Mouse (Mus musculus) heart, embryonic 14.5 days (tissue): ENCODE results near the gene Eva1b. TPM values are rescaled to one million over a fixed set of nuclear protein-coding genes. Genes with fewer than 3 reads are reported as not detected.
"Not testable (repeated sequence)": the region's sequence is repeated elsewhere in the genome, so short reads cannot be mapped to it uniquely, and the experiment has no call there.

Experiments
- ATAC-seq: fragments of 200-750 bp; cut with Nextera tagmentation; 2 replicates; pipeline ENCODE4 v1.8.0; 2017; ENCODE audit warnings: low read depth, moderate TSS enrichment; ENCODE audit not compliant: insufficient number of reproducible peaks, insufficient read depth, low FRiP score
- H3K27ac ChIP-seq, 2 experiments: fragments of 200-500 bp in 1 of 2; fragments of 300-500 bp in 1 of 2; sonication (generic) in 1 of 2; replicated peaks in 1 of 2; 2 replicates each; pipeline ENCODE4 v1.5.1; 2012 to 2014; ENCODE audit warnings: low read depth in 2 of 2, low read length in 2 of 2, control low read depth in 1 of 2, mild to moderate bottlenecking in 1 of 2, mixed read lengths in 1 of 2; ENCODE audit not compliant: control insufficient read depth in 1 of 2, insufficient read depth in 1 of 2
- H3K27me3 ChIP-seq: fragments of 300-500 bp; sonication (generic); 2 replicates; pipeline ENCODE4 v1.6.1; 2014; ENCODE audit warnings: mild to moderate bottlenecking, low read length, control low read depth; ENCODE audit not compliant: control insufficient read depth, insufficient read depth
- H3K36me3 ChIP-seq: fragments of 300-500 bp; sonication (generic); 2 replicates; pipeline ENCODE4 v1.6.1; 2014; ENCODE audit warnings: mild to moderate bottlenecking, control low read depth, low read length, mixed read lengths; ENCODE audit not compliant: control insufficient read depth, insufficient read depth
- H3K4me1 ChIP-seq, 2 experiments: fragments of 200-500 bp in 1 of 2; fragments of 300-500 bp in 1 of 2; sonication (generic) in 1 of 2; 2 replicates each; pipeline ENCODE4 v1.6.1; 2012 to 2014; ENCODE audit warnings: low read length in 2 of 2, control low read depth in 1 of 2, mixed read lengths in 1 of 2; ENCODE audit not compliant: control insufficient read depth in 2 of 2, insufficient read depth in 2 of 2
- H3K4me2 ChIP-seq: fragments of 300-500 bp; sonication (generic); 2 replicates; pipeline ENCODE4 v1.6.1; 2014; ENCODE audit warnings: mild to moderate bottlenecking, low read length
- H3K4me3 ChIP-seq, 2 experiments: fragments of 200-500 bp in 1 of 2; fragments of 300-500 bp in 1 of 2; sonication (generic) in 1 of 2; 2 replicates each; pipeline ENCODE4 v1.5.1; 2012 to 2014; ENCODE audit warnings: low read length in 2 of 2, mild to moderate bottlenecking in 2 of 2, control low read depth in 1 of 2, low read depth in 1 of 2, moderate library complexity in 1 of 2; ENCODE audit not compliant: control insufficient read depth in 1 of 2, insufficient read depth in 1 of 2
- H3K9ac ChIP-seq: fragments of 300-500 bp; sonication (generic); 2 replicates; pipeline ENCODE4 v1.6.1; 2014; ENCODE audit warnings: mild to moderate bottlenecking, low read length
- H3K9me3 ChIP-seq: fragments of 300-500 bp; sonication (generic); 2 replicates; pipeline ENCODE4 v1.6.1; 2016; ENCODE audit warnings: low read length, control low read depth; ENCODE audit not compliant: control insufficient read depth
- WGBS: fragments of 180-500 bp; shearing (Covaris S2); extraction: QIAGEN DNeasy Blood & Tissue Kit; methylation state at CpG from one replicate; pipeline ENCODE4 v1.1.7; 2014; 5-methylcytosine and 5-hydroxymethylcytosine counted together
- polyA plus RNA-seq: library from polyadenylated mRNA; unstranded; fragments of >200 nt; fragmentation: Nextera tagmentation; extraction: Ambion mirVana; gene quantifications from 2 replicates; pipeline ENCODE4 v1.2.1, GENCODE M21; 2014

Eva1b gene
- polyA plus RNA-seq, 1 experiment from 2014 or later: 33.9 TPM

DNA sequence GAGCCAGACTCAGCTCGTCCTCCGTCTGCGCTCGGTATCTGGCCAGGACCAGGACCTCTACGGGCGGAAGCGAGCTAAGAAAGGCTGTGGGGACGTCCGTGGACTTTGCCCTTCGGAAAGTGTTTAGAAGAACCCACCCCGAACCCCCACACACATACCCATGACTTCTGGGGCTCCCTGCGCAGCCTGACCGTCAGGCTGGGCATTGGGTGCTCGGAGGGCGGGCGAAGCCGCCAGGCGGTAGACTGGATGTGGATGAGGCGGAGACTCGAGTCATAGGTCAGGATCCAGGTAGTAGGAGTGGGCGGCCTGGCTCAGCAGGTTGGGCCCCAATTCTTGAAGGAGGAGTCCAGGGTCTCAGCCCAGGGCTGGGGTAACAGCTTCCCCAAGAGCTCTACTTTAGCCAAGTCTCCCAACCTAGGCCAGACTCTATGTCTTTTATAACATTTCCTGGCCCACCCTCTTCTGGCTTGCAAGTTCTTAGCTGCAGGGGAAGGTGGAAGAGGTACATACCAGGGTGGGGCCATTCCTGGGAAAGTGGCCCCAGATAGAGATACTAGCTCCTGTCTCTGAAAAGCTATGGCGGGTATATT, 15.6 kb downstream of the Eva1b start, which contains the start of gene Sh3d21:
Gene Sh3d21, minus strand, starts transcription at position 425 of the 593 bp plus-strand sequence.
- Histone ChIP-seq H3K9ac (peak within 1 kb of the TSS; percentile 84), H3K4me3 (peak within 1 kb of the TSS; percentile 55), H3K4me2 (peak within 1 kb of the TSS; percentile 93), H3K4me1 (peaks cover 7 to 17% of the 10 kb centered on the region in 2 experiments), H3K27me3 (no peaks in the 10 kb centered on the region), H3K27ac (peak within 1 kb of the TSS; percentile 24 to 68), H3K36me3 (peaks cover 29% of the 10 kb centered on the region), H3K9me3 (no peaks in the 10 kb centered on the region)
- WGBS: 4% methylated on average over 22 of the region's 22 CpGs
- ATAC-seq: peak; percentile 53

DNA sequence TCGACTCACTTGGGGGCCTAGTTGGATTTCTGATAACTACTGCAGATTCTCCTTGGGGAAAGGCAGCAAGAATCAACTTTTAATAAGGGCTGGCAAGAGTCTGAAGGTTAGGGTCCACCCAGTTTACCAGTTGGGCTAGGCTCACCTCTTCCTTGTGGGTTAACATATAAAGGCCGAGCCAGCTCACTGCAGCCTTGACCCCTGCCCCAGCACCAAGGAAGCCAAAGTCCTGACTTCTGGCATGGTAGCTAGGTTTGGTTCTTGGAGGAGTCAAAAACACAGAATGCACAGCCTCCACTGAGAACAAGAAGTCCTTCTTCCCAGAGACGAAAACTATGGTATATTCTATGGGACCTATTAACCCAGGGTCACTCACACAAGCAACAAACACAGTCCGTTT, 16.1 kb downstream of the Eva1b start:
- H3K36me3 ChIP-seq: peaks cover 35% of the 10 kb centered on the region
- no peak overlapping the region for H3K9ac ChIP-seq
- H3K9me3 ChIP-seq: no peaks in the 10 kb centered on the region
- H3K27me3 ChIP-seq: no peaks in the 10 kb centered on the region
- peak overlapping the region; percentile 93 for H3K4me2 ChIP-seq
- peaks cover 7 to 17% of the 10 kb centered on the region in 2 experiments for H3K4me1 ChIP-seq
- no peak for ATAC-seq
- H3K27ac ChIP-seq: peak overlapping the region in 1 of 2 experiments; percentile 53; a peak in 2 of 4 replicates
- no peak overlapping the region for H3K4me3 ChIP-seq
- 64% methylated on average over 4 of the region's 4 CpGs for WGBS

DNA sequence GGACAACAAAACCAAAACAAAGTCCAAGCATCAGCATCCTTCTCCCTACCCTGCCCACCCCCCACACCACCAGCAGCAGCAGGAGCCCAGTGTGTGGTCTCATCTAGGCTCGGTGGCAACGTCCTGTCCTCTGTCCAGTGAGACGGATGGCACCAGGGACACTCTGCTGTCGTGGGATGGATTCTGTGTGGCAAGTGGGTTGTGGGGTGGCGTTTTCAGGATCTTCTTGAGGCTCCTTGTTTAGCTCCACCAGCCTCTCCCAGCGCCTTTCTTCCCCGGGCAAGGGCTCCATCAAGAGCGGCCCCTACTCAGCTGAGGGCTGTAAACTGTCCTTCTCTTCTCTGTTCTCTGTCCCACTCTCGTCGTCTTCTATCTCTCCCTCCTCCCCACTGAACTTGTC, 17.5 kb downstream of the Eva1b start:
- H3K4me2 ChIP-seq, H3K9ac ChIP-seq, H3K27ac ChIP-seq, H3K4me3 ChIP-seq, ATAC-seq, H3K27me3 ChIP-seq, H3K9me3 ChIP-seq: not testable (repeated sequence)
- 76% methylated on average over 8 of the region's 10 CpGs for WGBS
- Histone ChIP-seq H3K4me1 (peaks cover 7 to 17% of the 10 kb centered on the region in 2 experiments), H3K36me3 (peaks cover 49% of the 10 kb centered on the region)

DNA sequence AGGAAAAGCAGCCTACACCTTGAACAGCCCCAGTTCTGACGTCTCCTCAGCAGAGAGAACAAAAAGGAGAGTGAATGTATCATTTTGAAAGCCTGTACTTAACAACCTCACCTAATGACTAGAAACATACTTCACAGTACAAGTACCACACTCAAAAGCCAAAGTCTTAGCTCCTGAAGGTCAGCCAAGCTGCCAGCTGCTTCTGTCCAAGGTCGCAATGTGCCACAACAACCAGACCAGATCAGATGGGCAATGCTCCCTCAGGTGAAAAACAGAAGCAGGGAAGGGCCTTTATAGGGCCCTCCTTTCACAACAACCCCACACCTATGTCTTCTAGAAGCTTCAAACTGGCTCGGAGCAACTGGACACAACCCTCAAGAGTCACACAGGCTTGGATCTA, 18.5 kb downstream of the Eva1b start:
- H3K27me3 ChIP-seq: no peaks in the 10 kb centered on the region
- H3K9me3 ChIP-seq: no peaks in the 10 kb centered on the region
- 51% methylated on average over 3 of the region's 3 CpGs for whole genome bisulfite sequencing
- H3K4me3 ChIP-seq: no peak overlapping the region
- peak overlapping the region; percentile 59 to 78 for H3K27ac ChIP-seq
- 0 out of 2 replicates have a peak overlapping the region, but pooled peaks have one; percentile 36 for H3K9ac ChIP-seq
- H3K4me2 ChIP-seq: no peak overlapping the region
- no peak for ATAC-seq
- H3K36me3 ChIP-seq: peaks cover 59% of the 10 kb centered on the region
- peaks cover 7 to 17% of the 10 kb centered on the region in 2 experiments for H3K4me1 ChIP-seq

DNA sequence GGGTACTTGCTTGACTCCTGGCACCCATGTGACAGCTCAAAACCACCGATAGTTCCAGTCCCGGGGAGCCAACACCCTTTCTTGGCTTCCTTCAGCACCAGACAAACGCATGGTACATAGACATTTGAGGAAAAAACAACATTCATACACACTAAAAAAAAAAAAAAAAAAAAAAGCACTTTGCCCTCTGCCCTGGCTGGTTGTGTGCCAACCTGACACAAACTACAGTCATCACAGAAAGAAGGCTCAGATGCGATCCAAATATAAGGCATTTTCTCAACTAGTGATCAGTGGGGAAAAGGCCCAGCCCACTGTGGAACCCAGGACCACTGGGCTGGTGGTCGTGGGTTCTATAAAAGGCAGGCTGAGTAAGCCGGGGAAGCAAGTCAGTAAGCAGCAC, 21.3 kb downstream of the Eva1b start:
- peaks cover 86% of the 10 kb centered on the region for H3K36me3 ChIP-seq
- H3K4me1 ChIP-seq: peaks cover 3 to 9% of the 10 kb centered on the region in 2 experiments; a peak in 3 of 4 replicates
- no peaks in the 10 kb centered on the region for H3K27me3 ChIP-seq
- no peaks in the 10 kb centered on the region for H3K9me3 ChIP-seq
- H3K4me2 ChIP-seq: no peak overlapping the region
- H3K9ac ChIP-seq: no peak overlapping the region
- ATAC-seq: no peak
- H3K27ac ChIP-seq: no peak overlapping the region
- no peak overlapping the region for H3K4me3 ChIP-seq
- whole genome bisulfite sequencing: 81% methylated on average over 6 of the region's 6 CpGs

DNA sequence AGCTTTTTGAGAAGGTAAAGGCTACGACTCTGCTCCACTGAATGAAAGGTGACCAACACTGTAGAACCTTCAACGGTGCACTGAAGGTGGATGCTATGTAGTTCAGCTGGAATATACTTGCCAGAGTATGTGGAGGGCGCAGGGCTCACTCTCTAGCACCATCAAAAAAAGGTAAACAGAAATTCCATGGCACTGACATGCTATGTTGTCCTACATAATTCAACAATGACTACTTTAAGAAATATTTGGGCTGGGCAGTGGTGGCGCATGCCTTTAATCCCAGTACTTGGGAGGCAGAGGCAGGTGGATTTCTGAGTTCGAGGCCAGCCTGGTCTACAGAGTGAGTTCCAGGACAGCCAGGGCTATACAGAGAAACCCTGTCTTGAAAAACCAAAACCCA, 23.2 kb downstream of the Eva1b start:
- peaks cover 100% of the 10 kb centered on the region for H3K36me3 ChIP-seq
- not testable (repeated sequence) for H3K4me1 ChIP-seq, H3K9ac ChIP-seq, H3K27me3 ChIP-seq, H3K9me3 ChIP-seq, H3K4me2 ChIP-seq, H3K27ac ChIP-seq, ATAC-seq, H3K4me3 ChIP-seq
- WGBS: 93% methylated on average over 5 of the region's 5 CpGs

DNA sequence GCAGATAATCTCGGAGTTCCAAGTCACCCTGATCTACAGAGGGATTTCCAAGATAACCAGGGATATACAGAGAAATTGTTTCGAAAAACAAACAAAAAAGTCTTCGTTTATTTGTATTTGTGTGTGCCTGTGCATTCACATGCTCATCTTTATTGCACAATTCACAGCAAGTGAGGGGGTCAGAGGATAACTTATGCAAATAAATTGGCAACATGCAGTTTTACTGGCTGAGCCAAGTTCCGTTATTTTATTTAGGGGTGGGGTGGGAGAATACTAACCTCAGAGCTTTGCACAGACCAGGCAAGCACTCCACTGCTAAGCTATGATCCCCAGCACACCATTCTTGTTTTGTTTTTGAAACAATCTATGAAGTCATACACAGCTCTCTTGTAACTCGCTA, 26.3 kb downstream of the Eva1b start:
- Histone ChIP-seq H3K9ac (no peak overlapping the region), H3K36me3 (peaks cover 95% of the 10 kb centered on the region), H3K4me2 (no peak overlapping the region), H3K4me1 (no peaks in the 10 kb centered on the region), H3K4me3 (no peak overlapping the region), H3K9me3 (no peaks in the 10 kb centered on the region), H3K27ac (no peak overlapping the region), H3K27me3 (no peaks in the 10 kb centered on the region)
- 95% methylated on average over 5 of the region's 5 CpGs for WGBS
- ATAC-seq: no peak

DNA sequence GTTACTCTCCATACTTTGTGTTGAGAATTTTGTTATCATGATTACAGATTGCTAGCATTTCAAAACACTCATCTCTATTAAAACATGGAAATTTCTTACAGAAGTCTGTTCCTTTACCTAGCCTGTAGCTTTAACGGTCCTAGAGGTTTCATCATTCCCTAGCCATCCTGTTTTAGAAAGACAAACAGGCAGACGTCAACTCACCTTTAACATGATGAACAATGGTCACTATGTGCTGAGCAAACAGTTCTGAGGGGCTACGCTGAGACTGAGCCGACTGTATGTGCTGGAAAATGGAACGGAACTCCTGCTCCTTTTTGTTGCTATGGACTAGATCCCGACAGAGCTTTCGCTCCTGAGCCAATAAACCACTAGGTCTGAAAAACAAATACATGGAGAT, 28.4 kb downstream of the Eva1b start:
- H3K4me3 ChIP-seq, H3K27me3 ChIP-seq, H3K9me3 ChIP-seq, H3K4me1 ChIP-seq, ATAC-seq, H3K27ac ChIP-seq, H3K4me2 ChIP-seq, H3K9ac ChIP-seq: not testable (repeated sequence)
- H3K36me3 ChIP-seq: peaks cover 95% of the 10 kb centered on the region
- 91% methylated on average over 7 of the region's 7 CpGs for WGBS
